Mouse (Mus musculus) C2C12 (cell line): ENCODE measurements around the gene Hsd3b7. TPM values are rescaled to one million over a fixed set of nuclear protein-coding genes. Genes with fewer than 3 reads are reported as not detected.
A peak's percentile ranks its signal among the peaks of the same experiment; 100 is the strongest.

Source experiments
- H3K27me3 ChIP-seq: one replicate; pipeline ENCODE4 v1.6.1; 2011; ENCODE audit not compliant: control insufficient read depth, insufficient read depth, insufficient read length
- H3K36me3 ChIP-seq: one replicate; pipeline ENCODE4 v1.6.1; 2011; ENCODE audit not compliant: control insufficient read depth, insufficient read depth
- H3K4me3 ChIP-seq: one replicate; pipeline ENCODE4 v1.5.1; 2011; ENCODE audit warnings: mild to moderate bottlenecking, control low read depth; ENCODE audit not compliant: poor library complexity, insufficient read depth, severe bottlenecking
- H3K79me2 ChIP-seq: one replicate; pipeline ENCODE4 v1.6.1; 2011; ENCODE audit not compliant: control insufficient read depth, insufficient read depth
- H3K79me3 ChIP-seq: one replicate; pipeline ENCODE4 v1.6.1; 2011; ENCODE audit warnings: low read depth, control low read depth
- H3ac ChIP-seq: one replicate; pipeline ENCODE3; 2011; ENCODE audit warnings: low read depth; ENCODE audit not compliant: control insufficient read depth, insufficient read length
- CEBPB ChIP-seq: IDR thresholded peaks from one replicate; pipeline ENCODE4 v1.6.1; 2011; ENCODE audit warnings: low read depth, mild to moderate bottlenecking, control low read depth, moderate library complexity
- CTCF ChIP-seq: IDR thresholded peaks from one replicate; pipeline ENCODE4 v1.5.1; 2011; ENCODE audit not compliant: control insufficient read depth, insufficient read depth, insufficient read length
- FOSL1 ChIP-seq: IDR thresholded peaks from one replicate; pipeline ENCODE4 v1.8.0; 2011; ENCODE audit warnings: mild to moderate bottlenecking, low read length; ENCODE audit not compliant: poor library complexity, insufficient read depth, severe bottlenecking
- MAX ChIP-seq: IDR thresholded peaks from one replicate; pipeline ENCODE4 v1.6.1; 2011; ENCODE audit warnings: mild to moderate bottlenecking, control low read depth
- MYOD1 ChIP-seq: IDR thresholded peaks from one replicate; pipeline ENCODE4 v1.6.1; 2011; ENCODE audit warnings: low read depth; ENCODE audit not compliant: control insufficient read depth, insufficient read length
- MYOG ChIP-seq: IDR thresholded peaks from one replicate; pipeline ENCODE4 v1.6.1; 2011; ENCODE audit not compliant: control insufficient read depth, insufficient read length; ENCODE audit errors: extremely low read depth
- USF1 ChIP-seq: IDR thresholded peaks from one replicate; pipeline ENCODE4 v1.6.1; 2011; ENCODE audit warnings: low read depth, mild to moderate bottlenecking, control low read depth, moderate library complexity
- polyA plus RNA-seq: library from polyadenylated mRNA; unstranded; fragments of >200 nt; fragmentation: generic; extraction: Trizol; gene quantifications from one replicate; pipeline ENCODE4 v1.2.1, GENCODE M21; 2012; ENCODE audit warnings: missing spikeins

Gene Hsd3b7
- polyA plus RNA-seq, 1 experiment = 8.3 TPM

DNA sequence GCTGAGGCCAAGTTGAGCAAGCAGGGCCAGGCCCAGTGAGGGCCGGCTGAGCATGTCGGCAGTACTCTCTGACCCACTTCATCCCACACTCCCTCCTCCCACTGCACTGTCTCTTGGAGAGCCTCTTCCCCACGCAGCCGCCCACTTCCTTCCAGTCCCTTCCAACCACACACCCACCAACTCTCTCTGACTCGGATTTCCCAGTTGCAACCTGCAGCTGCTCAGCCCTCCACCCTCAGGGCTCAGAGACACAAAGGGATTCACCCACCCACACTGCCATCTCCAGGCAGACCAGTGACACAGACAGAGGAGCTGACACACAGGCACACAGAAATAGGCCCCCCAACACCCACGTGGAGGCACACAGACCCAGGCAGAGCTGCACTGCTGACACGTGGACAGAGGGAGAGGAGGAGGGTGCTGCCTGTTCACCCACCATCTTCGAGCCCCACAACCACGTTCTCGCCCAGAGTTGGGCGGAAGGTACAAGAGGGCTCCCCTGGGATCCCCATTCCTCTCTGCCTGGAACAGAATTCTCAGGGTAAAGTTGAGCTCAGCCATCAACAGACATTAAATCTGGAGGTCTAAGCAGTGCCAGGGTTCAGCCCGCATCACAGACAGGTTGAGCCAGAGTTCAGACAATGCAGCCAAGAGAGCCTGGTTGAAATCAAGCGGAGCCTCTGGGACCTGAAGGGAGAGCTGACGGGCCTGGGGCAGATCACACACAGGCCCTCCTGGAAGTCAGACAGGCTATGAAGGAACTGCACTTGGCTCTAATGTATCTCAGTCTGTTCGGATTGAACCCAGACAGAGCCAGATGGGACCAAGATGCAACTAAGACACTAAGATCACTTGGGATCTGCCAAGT is 15.8 kb downstream of the Hsd3b7 start:
- no peaks in the 10 kb centered on the region for H3K79me3 ChIP-seq
- no peaks in the 10 kb centered on the region for H3K79me2 ChIP-seq
- TF ChIP-seq CTCF = peak; percentile 42
- no peak for TF ChIP-seq FOSL1
- H3K4me3 ChIP-seq = no peak overlapping the region
- no peaks in the 10 kb centered on the region for H3K36me3 ChIP-seq
- H3ac ChIP-seq = no peak overlapping the region
- H3K27me3 ChIP-seq = no peaks in the 10 kb centered on the region

DNA sequence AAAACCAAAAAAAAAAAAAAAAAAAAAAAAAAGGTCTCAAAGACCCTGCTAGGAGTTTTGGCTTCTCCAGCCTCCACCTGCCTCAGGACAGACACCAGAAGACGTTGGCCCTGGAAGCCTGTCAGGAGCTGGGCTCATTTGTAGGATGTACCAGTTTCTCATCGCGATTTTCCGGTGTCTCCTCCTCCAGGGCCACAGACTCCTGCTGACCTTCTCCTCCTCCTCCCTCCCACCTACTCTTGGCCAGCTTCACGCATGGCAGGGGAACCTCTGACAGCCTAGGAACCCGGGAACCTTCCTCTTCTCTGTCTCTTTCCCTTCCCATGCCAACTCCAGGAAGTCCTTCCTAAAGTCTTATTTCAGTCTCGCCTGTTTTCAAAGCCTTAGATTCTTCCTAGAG is 16.6 kb downstream of the Hsd3b7 start:
- no peaks in the 10 kb centered on the region for H3K27me3 ChIP-seq
- no peaks in the 10 kb centered on the region for H3K79me3 ChIP-seq
- H3K79me2 ChIP-seq = no peaks in the 10 kb centered on the region
- no peak for TF ChIP-seq MYOD1
- no peaks in the 10 kb centered on the region for H3K36me3 ChIP-seq
- H3K4me3 ChIP-seq = no peak overlapping the region
- no peak overlapping the region for H3ac ChIP-seq

DNA sequence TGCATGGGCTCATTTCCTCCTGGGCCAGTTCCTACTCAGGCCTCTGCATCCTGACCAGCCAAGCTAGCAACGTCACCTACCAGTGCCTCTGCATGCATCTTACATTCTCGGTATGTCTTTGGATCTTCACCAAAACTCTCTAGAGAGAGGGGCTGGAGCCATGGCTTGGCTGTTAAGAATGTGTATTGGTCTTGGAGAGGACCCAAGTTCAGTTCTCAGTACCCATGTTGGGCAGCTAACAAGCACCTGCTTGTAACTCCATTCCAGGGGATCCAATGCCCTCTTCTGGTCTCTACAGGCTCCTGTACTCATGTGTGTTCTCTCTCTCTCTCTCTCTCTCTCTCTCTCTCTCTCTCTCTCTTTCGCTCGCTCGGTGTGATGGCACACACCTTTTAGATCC is 17.4 kb downstream of the Hsd3b7 start:
- H3K36me3 ChIP-seq = no peaks in the 10 kb centered on the region
- no peak for TF ChIP-seq MYOD1
- no peak for TF ChIP-seq FOSL1
- TF ChIP-seq CEBPB = no peak
- TF ChIP-seq MYOG = no peak
- no peak for TF ChIP-seq MAX
- TF ChIP-seq CTCF = no peak
- no peak for TF ChIP-seq USF1
- H3ac ChIP-seq = no peak overlapping the region
- no peak overlapping the region for H3K4me3 ChIP-seq
- peaks cover under 1% of the 10 kb centered on the region for H3K27me3 ChIP-seq
- no peaks in the 10 kb centered on the region for H3K79me3 ChIP-seq
- H3K79me2 ChIP-seq = no peaks in the 10 kb centered on the region

DNA sequence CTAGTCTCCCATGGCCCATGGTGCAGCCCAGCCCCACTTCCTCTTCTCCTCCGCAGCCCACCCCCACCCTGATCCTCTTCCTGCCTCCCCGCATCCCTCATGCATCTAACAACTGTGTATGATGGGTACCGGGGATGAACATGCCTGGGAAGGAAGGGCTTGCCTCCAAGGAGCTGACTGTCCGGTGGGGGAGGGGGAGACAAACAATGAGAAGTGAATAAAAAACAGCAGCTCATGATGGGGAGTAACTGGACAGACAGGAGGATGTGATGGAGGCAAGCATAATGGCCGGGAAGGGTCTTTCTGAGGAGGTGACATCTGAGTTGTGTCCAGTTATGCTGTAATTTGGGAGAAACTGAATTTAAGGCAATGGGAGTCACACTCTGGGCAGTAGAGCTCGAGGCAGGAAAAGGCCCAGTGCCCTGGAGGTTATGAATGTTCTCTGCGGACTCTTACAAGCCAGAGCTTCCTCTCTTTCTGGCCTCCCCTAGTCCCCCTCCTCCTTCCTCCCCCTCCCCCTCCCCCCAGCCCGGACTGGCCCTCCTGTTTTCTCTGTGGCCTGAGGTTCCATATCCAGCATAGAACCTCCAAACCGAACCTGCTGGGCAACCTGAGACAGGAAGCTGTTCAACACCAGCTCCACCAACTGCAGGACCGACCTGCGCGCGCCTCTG is 20.6 kb downstream of the Hsd3b7 start:
- TF ChIP-seq CEBPB = no peak
- TF ChIP-seq MAX = no peak
- TF ChIP-seq CTCF = no peak
- no peak for TF ChIP-seq MYOD1
- TF ChIP-seq MYOG = no peak
- TF ChIP-seq FOSL1 = no peak
- TF ChIP-seq USF1 = no peak
- peaks cover 26% of the 10 kb centered on the region for H3K27me3 ChIP-seq
- H3K4me3 ChIP-seq = no peak overlapping the region
- no peak overlapping the region for H3ac ChIP-seq
- H3K79me3 ChIP-seq = no peaks in the 10 kb centered on the region
- no peaks in the 10 kb centered on the region for H3K79me2 ChIP-seq
- H3K36me3 ChIP-seq = no peaks in the 10 kb centered on the region

DNA sequence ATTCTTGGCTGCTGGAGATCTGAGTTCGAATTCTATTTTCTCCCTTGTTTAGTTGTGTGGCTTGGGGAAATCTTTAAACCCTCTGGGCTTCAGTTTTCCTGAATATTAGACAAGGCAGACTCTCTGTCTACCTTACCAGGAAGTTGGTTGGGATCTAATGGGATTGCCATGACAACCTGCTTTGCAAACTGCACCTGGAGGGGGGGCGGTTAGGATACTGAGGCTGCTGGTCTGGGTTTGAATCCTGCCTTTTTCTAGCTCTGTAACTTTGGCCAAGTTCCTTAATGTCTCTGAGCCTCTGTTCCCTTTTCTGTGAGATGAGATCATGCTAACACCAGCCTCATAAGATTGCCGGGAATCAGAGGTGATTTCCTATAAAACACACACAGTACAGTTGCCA is 22.1 kb downstream of the Hsd3b7 start:
- Histone ChIP-seq H3K79me3 (no peaks in the 10 kb centered on the region), H3K79me2 (no peaks in the 10 kb centered on the region), H3K4me3 (no peak overlapping the region), H3K36me3 (no peaks in the 10 kb centered on the region), H3ac (no peak overlapping the region), H3K27me3 (peaks cover 32% of the 10 kb centered on the region)
- no peak for TF ChIP-seq CEBPB
- no peak for TF ChIP-seq USF1
- no peak for TF ChIP-seq FOSL1
- TF ChIP-seq CTCF = no peak
- TF ChIP-seq MAX = no peak
- TF ChIP-seq MYOG = no peak
- TF ChIP-seq MYOD1 = no peak
